Mouse (Mus musculus): ENCODE results near the gene Mrps23.
A peak's percentile ranks its signal among the peaks of the same experiment; 100 is the strongest.
"Not testable (repeated sequence)": the region's sequence is repeated elsewhere in the genome, so short reads cannot be mapped to it uniquely, and the experiment has no call there.

Mrps23 gene

GRCm38 (mm10) chr11:88173386-88174025, 30.7 kb upstream of the Mrps23 start:
- DNase-seq (ENCODE audit: low spot score in 2 of 2), result no peak

- no peak for DNase-seq (ENCODE audit: low spot score in 2 of 2)
Measured at GRCm38 (mm10) chr11:88180467-88180958, 23.7 kb upstream of the Mrps23 start.

GRCm38 (mm10) chr11:88180959-88181619, 23.1 kb upstream of the Mrps23 start:
- DNase-seq (ENCODE audit: low spot score in 2 of 2), result peak in 1 of 2 experiments; percentile 45

- no peak for DNase-seq (ENCODE audit: low spot score in 2 of 2)
Measured at GRCm38 (mm10) chr11:88184632-88185180, 19.5 kb upstream of the Mrps23 start.

DNA sequence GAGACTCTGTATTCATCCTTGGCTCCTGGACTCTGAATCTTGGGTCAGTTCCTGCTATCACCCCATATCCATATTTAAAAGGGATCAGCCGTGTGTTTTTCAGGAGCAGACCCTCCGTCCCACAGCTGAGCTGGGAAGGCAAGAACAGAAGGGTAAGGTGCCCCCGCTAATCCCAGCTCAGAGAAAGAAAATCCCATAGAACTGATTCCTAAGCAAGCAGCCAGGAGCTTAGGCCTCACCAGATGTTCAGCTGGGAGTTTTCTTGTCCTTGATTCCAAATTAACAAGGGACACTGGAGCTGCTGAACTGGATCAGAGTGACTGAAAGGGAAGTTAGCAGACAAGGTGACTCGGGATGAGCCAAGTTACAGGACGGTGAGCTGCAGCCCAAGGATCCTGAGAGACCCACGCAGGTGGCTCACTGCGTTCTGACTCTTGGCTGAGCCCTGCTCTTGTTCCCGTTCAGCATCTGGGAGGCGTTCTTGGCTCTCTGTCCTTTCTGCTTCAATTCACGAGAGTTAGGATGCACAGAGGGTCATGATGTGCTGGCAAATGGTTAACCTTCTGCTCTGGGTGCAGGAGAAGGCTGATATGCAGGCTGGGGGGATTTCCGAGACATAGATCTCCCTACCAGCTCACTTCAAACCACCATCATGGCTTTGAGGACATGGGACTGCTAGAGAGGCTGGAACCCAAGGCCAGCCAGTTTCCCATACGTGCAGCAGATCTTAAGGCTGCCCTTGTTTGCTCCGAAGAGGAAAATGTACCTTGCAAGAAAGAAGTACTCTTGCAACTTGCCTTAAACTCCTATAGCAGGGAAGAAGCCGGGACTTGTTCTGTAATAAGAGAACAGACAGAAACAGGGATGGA, 17.9 kb upstream of the Mrps23 start:
- DNase-seq (ENCODE audit: low spot score in 2 of 2), result no peak

- DNase-seq (ENCODE audit: low spot score in 2 of 2), result no peak
Measured at GRCm38 (mm10) chr11:88186947-88187243, 17.3 kb upstream of the Mrps23 start.

- peak; percentile 71 to 87 for DNase-seq (ENCODE audit: low spot score in 2 of 2)
Measured at GRCm38 (mm10) chr11:88187417-88188133, 16.6 kb upstream of the Mrps23 start.

GRCm38 (mm10) chr11:88188216-88188615, 16.0 kb upstream of the Mrps23 start:
- no peak for DNase-seq (ENCODE audit: low spot score in 2 of 2)

DNA sequence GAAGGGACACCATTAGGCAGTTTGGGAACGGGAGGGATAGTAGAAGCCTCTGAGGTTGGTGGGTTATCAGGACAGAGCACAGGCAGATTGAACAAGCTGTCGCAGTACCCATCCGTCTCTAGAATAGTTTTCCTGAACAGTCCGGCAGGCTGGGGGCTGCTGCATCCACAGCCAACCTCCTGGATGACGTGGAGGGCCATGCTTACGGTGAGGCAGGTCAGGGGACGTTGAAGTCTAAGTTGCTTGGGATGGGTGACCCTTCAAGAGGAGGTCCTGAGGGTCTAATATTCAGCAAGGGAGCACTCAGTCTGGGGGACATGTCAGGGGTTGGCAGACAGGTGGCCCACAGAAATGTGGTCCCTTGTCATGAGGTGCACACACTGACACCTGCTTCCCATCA, 15.6 kb upstream of the Mrps23 start:
- no peak for DNase-seq (ENCODE audit: low spot score in 2 of 2)

- no peak for DNase-seq (ENCODE audit: low spot score in 2 of 2)
Measured at GRCm38 (mm10) chr11:88192595-88192994, 11.6 kb upstream of the Mrps23 start.

DNA sequence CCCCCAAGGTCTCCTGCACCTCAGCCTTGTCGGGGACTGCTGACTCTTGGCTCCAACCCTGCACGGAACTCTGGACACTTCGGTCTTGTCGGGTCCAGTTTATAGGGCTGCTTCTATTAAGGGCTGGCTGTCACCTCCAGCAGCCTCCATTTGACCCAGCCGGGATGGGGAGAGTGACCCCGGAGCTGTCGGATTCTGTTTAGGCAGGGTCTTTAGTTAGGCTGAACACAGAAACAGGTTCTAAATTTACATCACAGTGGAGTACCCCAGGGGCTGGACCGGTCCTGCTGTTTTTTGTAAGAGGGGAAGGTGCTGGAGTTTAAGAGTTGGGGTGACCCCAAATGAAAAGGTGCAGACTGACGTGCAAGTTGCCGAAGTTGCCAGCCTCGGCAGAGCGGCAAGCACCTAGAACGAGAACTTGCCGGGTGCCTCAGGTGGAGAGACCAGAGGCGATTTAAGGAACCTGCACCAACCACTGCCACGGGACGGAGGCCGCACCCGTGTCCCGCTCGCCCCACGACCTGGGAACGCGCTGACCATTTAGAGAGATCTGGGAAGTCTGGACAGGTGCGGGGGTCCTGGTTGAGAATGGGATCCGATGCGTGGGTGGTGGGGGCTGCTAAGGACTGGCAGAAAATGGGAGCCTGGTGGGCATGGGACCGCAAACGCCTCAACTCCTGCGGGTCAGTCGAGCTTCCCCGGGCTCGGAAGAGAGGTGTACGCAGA, 10.9 kb upstream of the Mrps23 start:
- no peak for DNase-seq (ENCODE audit: low spot score in 2 of 2)

- DNase-seq (ENCODE audit: low spot score in 2 of 2), result no peak
Measured at GRCm38 (mm10) chr11:88193824-88194696, 10.1 kb upstream of the Mrps23 start.

DNA sequence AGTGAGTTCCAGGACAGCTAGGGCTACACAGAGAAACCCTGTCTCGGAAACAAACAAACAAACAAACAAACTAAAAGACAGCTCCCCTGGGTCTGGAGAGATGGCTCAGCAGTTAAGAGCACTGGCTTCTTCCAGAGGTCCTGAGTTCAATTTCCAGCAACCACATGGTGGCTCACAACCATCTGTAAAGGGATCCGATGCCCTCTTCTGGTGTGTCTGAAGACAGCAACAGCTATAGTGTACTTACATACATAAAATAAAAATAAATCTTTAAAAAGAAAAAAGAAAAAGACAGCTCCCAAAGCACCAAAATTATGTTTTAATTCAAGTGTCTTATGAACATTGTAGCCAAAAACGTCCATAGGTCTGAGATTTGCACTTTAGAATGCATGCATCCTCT, 8.5 kb upstream of the Mrps23 start:
- not testable (repeated sequence) for DNase-seq (ENCODE audit: low spot score in 2 of 2)

- DNase-seq (ENCODE audit: low spot score in 2 of 2), result peak in 1 of 2 experiments; percentile 50
Measured at GRCm38 (mm10) chr11:88197153-88197576, 7.0 kb upstream of the Mrps23 start.

GRCm38 (mm10) chr11:88198223-88198622, 6.0 kb upstream of the Mrps23 start:
- DNase-seq (ENCODE audit: low spot score in 2 of 2), result no peak

GRCm38 (mm10) chr11:88201172-88201571, 3.0 kb upstream of the Mrps23 start:
- DNase-seq (ENCODE audit: low spot score in 2 of 2), result no peak

GRCm38 (mm10) chr11:88202077-88202476, 2.1 kb upstream of the Mrps23 start:
- DNase-seq (ENCODE audit: low spot score in 2 of 2), result no peak

DNA sequence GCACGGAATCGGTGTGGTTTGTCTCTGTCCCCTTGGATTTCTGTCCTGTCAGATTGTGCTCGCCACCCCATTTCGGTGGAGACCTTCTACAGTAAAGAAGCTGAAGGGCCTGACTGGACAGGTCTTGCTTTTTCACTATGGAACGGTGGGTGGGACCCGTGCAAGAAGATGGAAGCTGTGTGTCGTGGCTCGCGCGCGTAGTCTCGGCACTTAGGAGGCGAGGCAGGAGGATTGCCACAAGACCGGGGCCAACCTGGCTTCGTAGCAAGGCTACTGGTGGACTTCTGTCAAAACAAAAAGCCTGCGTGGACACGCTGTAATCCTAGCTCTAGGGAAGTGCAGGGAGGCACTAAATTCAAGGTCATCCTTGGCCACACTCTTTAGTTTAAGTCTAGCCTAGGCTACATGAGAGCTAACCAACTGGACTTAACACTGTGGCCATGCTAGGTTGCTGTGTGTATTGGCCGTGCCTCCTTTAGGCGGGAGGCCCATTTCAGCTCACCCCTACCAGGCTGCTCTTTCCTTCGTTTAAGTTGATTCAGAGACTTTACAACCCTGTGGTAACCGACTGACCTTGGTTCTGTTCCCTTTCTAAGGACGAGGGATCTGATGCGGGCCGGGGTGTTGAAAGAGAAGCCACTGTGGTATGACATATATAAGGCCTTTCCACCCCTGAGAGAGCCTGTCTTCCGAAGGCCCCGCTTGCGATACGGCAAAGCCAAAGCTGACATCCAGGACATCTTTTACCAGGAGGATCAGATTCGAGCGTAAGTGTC, 593 bp downstream of the Mrps23 start:
- no peak for DNase-seq (ENCODE audit: low spot score in 2 of 2)

DNA sequence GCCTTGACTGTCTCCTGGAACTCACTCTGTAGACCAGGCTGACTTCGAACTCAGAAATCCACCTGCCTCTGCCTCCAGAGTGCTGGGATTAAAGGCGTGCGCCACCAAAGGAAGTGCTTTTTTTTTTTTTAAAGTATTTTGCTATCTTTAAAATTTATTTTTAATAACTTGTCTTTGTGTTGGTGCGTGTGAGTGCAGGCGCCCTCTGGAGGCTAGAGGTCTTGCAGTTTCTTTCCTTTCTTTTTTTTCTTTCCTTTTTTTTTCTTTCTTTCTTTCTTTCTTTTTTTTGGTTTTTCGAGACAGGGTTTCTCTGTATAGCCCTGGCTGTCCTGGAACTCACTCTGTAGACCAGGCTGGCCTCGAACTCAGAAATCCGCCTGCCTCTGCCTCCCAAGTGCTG, 2.4 kb downstream of the Mrps23 start:
- not testable (repeated sequence) for DNase-seq (ENCODE audit: low spot score in 2 of 2)

All from left cerebral cortex, adult 9 months (tissue).